Mouse (Mus musculus): ENCODE measurements around the gene Epas1. TPM values are rescaled to one million over a fixed set of nuclear protein-coding genes. Genes with fewer than 3 reads are reported as not detected.

Epas1 gene
- polyA plus RNA-seq, 1 experiment from 2014 or later, result 7.2 TPM

GRCm38 (mm10) chr17:86731273-86731672, 22.2 kb upstream of the Epas1 start:
- Histone ChIP-seq H3K27ac (ENCODE audit: poor library complexity, severe bottlenecking) (no peak overlapping the region), H3K4me2 (no peak overlapping the region), H3K9ac (no peak overlapping the region), H3K36me3 (no peaks in the 10 kb centered on the region), H3K4me3 (no peak overlapping the region), H3K27me3 (replicated peaks) (no peaks in the 10 kb centered on the region), H3K4me1 (replicated peaks) (peaks cover 9% of the 10 kb centered on the region), H3K9me3 (replicated peaks) (no peaks in the 10 kb centered on the region)
- no peak for ATAC-seq (ENCODE audit: insufficient number of reproducible peaks, low FRiP score)
- WGBS, result 70% methylated on average over 6 of the region's 6 CpGs

DNA sequence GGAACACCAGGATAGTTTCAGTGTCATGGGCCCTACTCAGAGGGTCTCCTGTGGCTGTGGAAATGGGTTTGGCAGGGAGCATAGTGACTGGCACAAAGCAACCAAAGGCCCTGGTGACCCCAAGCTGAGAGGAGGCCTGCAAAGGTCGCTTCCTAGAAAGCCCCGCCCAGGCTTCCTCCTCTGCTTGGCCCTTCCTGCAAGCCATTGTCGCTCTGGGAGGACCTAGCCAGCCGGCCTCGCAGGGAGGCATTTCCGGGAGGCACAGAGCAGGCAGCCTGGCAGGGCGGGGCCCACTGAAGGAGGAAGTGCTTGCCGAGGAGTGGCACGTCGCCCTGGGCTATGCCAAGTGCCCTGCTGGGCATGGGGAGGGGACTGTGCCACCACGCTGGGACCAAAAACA, 21.5 kb upstream of the Epas1 start:
- H3K4me2 ChIP-seq, result peak overlapping the region; percentile 54
- WGBS, result 6% methylated on average over 11 of the region's 11 CpGs
- H3K36me3 ChIP-seq, result no peaks in the 10 kb centered on the region
- ATAC-seq (ENCODE audit: insufficient number of reproducible peaks, low FRiP score), result peak; percentile 84
- H3K4me3 ChIP-seq, result no peak overlapping the region
- H3K9ac ChIP-seq, result no peak overlapping the region; the same call in 1 of the 2 replicates
- H3K27ac ChIP-seq (ENCODE audit: poor library complexity, severe bottlenecking), result no peak overlapping the region
- no peaks in the 10 kb centered on the region for H3K27me3 ChIP-seq (replicated peaks)
- H3K9me3 ChIP-seq (replicated peaks), result no peaks in the 10 kb centered on the region
- H3K4me1 ChIP-seq (replicated peaks), result peaks cover 9% of the 10 kb centered on the region

- no peak overlapping the region for H3K9ac ChIP-seq
- no peaks in the 10 kb centered on the region for H3K9me3 ChIP-seq (replicated peaks)
- H3K27me3 ChIP-seq (replicated peaks), result no peaks in the 10 kb centered on the region
- 0 out of 2 replicates have a peak, but pooled peaks have one; percentile 18 for ATAC-seq (ENCODE audit: insufficient number of reproducible peaks, low FRiP score)
- H3K4me3 ChIP-seq, result no peak overlapping the region
- peaks cover 9% of the 10 kb centered on the region for H3K4me1 ChIP-seq (replicated peaks)
- WGBS, result 79% methylated on average over 1 of the region's 1 CpGs
- no peak overlapping the region for H3K27ac ChIP-seq (ENCODE audit: poor library complexity, severe bottlenecking)
- peak overlapping the region; percentile 54 for H3K4me2 ChIP-seq
- H3K36me3 ChIP-seq, result no peaks in the 10 kb centered on the region
These were observed 21.0 kb upstream of the Epas1 start for GRCm38 (mm10) chr17:86732522-86732921.

- no peaks in the 10 kb centered on the region for H3K9me3 ChIP-seq (replicated peaks)
- H3K4me1 ChIP-seq (replicated peaks), result peaks cover 9% of the 10 kb centered on the region
- 82% methylated on average over 4 of the region's 4 CpGs for WGBS
- no peak for ATAC-seq (ENCODE audit: insufficient number of reproducible peaks, low FRiP score)
- H3K27me3 ChIP-seq (replicated peaks), result no peaks in the 10 kb centered on the region
- H3K36me3 ChIP-seq, result no peaks in the 10 kb centered on the region
- no peak overlapping the region for H3K4me3 ChIP-seq
- no peak overlapping the region for H3K27ac ChIP-seq (ENCODE audit: poor library complexity, severe bottlenecking)
- H3K9ac ChIP-seq, result no peak overlapping the region
- H3K4me2 ChIP-seq, result no peak overlapping the region
These were observed 19.9 kb upstream of the Epas1 start for GRCm38 (mm10) chr17:86733644-86734043.

DNA sequence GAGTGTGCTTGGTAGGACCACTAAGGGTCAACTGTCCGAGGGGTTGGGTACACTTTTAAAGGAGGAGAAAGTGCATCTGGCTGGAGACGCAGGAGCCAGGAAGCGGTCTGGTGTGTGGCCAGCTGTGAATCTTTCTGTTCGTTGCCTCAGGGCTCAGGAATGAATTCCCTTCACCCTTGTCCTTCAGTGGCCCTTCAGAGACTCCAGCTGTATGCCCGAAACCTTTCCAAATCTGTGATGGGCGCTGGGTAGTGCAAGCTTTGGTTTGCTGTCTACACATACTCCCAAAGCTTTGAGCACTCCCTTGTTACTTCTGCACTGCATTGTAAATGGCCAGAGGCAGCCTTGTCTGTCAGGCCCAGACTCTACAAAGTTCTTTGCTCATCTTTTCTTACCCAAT, 15.0 kb upstream of the Epas1 start:
- H3K27me3 ChIP-seq (replicated peaks), result no peaks in the 10 kb centered on the region
- no peaks in the 10 kb centered on the region for H3K9me3 ChIP-seq (replicated peaks)
- no peak overlapping the region for H3K27ac ChIP-seq (ENCODE audit: poor library complexity, severe bottlenecking)
- no peak overlapping the region for H3K9ac ChIP-seq
- WGBS, result 72% methylated on average over 6 of the region's 6 CpGs
- H3K4me3 ChIP-seq, result no peak overlapping the region
- ATAC-seq (ENCODE audit: insufficient number of reproducible peaks, low FRiP score), result no peak
- H3K4me1 ChIP-seq (replicated peaks), result no peaks in the 10 kb centered on the region
- H3K4me2 ChIP-seq, result no peak overlapping the region
- H3K36me3 ChIP-seq, result no peaks in the 10 kb centered on the region

DNA sequence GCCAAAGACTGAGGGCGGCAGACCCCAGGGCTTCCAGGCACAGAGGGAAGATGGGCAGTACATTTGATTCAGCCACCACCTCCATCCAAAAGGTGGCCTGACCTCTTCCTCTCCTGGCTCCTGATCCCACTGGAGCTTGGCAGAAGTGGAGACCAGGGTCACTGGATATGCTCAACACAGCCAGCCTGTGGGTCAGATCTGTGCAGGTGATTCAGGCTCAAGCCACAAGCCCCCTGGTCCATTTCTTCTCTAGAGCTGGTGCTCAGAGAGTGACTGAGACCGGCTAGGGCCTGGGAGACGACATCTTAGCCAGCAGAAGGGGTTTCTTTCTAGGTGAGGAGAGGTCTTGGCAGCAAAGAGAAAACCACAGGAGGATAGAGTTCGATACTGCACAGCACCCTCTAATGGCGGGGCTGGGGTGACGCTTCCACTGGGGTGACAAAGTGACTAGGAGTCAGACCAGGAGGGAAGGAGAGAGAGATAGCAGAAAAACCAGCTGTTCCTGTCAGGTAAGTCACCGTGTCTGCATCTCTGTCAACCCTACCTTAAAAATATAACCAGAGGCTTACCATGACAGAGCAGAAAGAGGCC, 10.1 kb upstream of the Epas1 start:
- Histone ChIP-seq H3K9ac (no peak overlapping the region), H3K4me2 (no peak overlapping the region), H3K4me1 (replicated peaks) (peaks cover 13% of the 10 kb centered on the region), H3K9me3 (replicated peaks) (no peaks in the 10 kb centered on the region), H3K36me3 (no peaks in the 10 kb centered on the region), H3K4me3 (no peak overlapping the region), H3K27ac (ENCODE audit: poor library complexity, severe bottlenecking) (no peak overlapping the region), H3K27me3 (replicated peaks) (no peaks in the 10 kb centered on the region)
- WGBS, result 83% methylated on average over 7 of the region's 7 CpGs
- ATAC-seq (ENCODE audit: insufficient number of reproducible peaks, low FRiP score), result no peak

- H3K27me3 ChIP-seq (replicated peaks), result peaks cover 3% of the 10 kb centered on the region; the same call in 1 of the 2 replicates
- no peaks in the 10 kb centered on the region for H3K36me3 ChIP-seq
- 37% methylated on average over 6 of the region's 6 CpGs for WGBS
- H3K4me2 ChIP-seq, result no peak overlapping the region
- H3K27ac ChIP-seq (ENCODE audit: poor library complexity, severe bottlenecking), result no peak overlapping the region
- H3K9me3 ChIP-seq (replicated peaks), result no peaks in the 10 kb centered on the region
- peaks cover 13% of the 10 kb centered on the region for H3K4me1 ChIP-seq (replicated peaks)
- no peak overlapping the region for H3K4me3 ChIP-seq
- no peak overlapping the region for H3K9ac ChIP-seq
- ATAC-seq (ENCODE audit: insufficient number of reproducible peaks, low FRiP score), result no peak
These were observed 8.6 kb upstream of the Epas1 start for GRCm38 (mm10) chr17:86744943-86745342.

DNA sequence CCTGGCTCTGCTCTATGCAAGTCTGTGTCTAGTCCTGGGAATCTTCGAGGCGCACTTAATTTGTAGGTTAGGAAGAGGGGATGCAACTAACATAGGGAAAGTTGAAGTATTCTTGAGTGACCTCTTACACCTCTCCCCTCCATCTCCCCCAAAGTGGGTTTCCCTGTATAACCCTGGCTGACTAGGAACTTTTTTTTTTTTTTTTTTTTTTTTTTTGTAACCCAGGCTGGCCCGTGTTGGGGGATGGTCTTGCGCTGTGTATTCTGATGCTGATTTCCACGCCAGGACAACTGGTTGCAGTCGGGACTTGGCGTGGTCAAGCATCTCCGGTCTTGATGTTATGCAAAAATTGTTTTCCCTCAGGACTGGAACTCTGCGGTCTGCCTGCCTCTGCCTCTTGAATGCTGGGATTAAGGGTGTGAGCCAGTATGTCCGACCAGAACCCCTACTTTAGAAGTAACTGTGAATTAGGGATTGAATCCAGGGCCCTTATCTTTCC, 2.1 kb upstream of the Epas1 start:
- peaks cover 24% of the 10 kb centered on the region for H3K4me1 ChIP-seq (replicated peaks)
- no peak overlapping the region for H3K4me2 ChIP-seq
- no peak overlapping the region for H3K27ac ChIP-seq (ENCODE audit: poor library complexity, severe bottlenecking)
- H3K9ac ChIP-seq, result no peak overlapping the region
- WGBS, result 70% methylated on average over 10 of the region's 10 CpGs
- no peak overlapping the region for H3K4me3 ChIP-seq
- H3K9me3 ChIP-seq (replicated peaks), result no peaks in the 10 kb centered on the region
- no peak for ATAC-seq (ENCODE audit: insufficient number of reproducible peaks, low FRiP score)
- no peaks in the 10 kb centered on the region for H3K36me3 ChIP-seq
- peaks cover 19% of the 10 kb centered on the region for H3K27me3 ChIP-seq (replicated peaks)

DNA sequence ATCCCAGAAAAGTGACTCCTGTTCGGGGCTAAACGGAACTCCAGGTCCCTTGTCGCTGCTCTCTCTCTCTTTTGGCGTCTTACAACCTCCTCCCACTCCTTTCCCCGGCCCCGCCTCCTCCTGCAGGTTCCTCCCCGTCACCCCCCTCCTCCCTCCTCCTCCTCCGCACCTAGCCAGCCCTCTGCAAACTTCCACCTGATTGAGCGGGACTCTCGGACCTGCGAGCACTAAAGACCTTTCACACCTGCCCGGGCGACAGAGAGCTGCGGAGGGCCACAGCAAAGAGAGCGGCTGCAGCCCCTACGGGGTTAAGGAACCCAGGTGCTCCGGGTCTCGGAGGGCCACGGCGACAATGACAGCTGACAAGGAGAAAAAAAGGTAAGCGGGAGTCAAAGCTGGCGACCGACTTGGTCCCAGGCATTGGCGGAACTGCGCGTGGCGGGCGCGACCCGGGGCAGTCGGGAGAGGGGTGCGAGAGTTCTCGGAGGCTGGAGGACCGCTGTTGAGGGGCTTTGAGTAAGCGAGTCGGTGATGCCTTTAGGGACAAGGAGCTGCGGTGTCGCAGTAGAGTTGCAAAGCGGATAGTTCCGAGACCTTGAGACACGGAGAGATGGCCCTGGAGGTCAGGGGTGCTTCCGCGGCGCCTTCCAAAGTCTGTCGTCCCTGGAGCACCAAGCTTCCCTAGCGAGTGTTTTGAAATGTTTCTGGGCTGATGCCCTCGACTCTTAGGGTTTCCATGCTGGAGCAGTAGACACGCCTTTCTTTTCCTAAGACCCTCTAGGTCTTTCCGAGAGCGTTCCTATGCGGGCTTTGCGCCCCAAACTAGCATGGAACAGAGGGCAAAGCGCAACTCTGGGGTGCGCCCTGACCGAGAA, 668 bp downstream of the Epas1 start:
- peaks cover 35% of the 10 kb centered on the region for H3K4me1 ChIP-seq (replicated peaks)
- under 1% methylated on average over 55 of the region's 55 CpGs for WGBS
- ATAC-seq (ENCODE audit: insufficient number of reproducible peaks, low FRiP score), result peak; percentile 65
- no peaks in the 10 kb centered on the region for H3K36me3 ChIP-seq
- peak overlapping the region; percentile 98 for H3K4me2 ChIP-seq
- H3K4me3 ChIP-seq, result peak overlapping the region; percentile 71
- no peaks in the 10 kb centered on the region for H3K9me3 ChIP-seq (replicated peaks)
- peak overlapping the region; percentile 73 for H3K9ac ChIP-seq
- H3K27me3 ChIP-seq (replicated peaks), result peaks cover 19% of the 10 kb centered on the region
- no peak overlapping the region for H3K27ac ChIP-seq (ENCODE audit: poor library complexity, severe bottlenecking)

DNA sequence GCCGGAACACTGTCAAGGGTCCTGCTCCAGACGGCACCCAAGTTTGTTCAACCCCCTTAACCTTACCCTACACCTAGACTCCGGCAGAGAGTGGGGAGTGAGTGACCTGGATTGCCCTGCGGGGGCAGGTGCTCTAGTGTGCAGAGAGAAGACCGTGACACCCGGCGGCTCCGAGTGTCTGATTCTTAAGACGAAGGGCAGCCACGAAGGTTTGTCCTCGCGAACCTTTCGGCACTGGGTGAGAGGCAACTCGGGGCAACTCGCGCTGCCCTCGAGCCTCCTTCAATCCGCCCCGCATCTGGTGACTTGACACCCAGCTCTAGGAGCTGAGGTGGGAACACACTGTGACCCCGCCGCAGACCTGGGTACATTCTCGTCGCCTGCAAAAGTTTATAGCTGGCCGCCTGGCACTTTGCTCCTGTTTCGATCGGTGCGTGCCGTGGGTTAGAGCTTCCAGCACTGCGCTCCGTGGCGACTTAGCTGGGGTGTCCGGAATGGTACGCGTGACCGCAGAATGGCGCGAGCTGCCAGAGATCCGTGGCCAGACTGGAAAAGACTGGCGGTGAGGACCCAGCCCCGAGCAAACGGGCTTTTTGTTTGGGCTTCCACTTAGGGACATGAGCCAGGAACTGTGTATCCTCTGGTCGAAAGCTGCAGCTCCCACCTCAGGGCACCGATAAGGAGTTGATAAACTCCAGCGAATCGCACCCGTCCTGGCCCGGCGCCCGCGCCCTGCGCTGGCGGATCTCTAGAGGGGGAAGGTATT, 1.5 kb downstream of the Epas1 start:
- Histone ChIP-seq H3K4me2 (peak overlapping the region; percentile 98), H3K4me3 (peak overlapping the region; percentile 71), H3K36me3 (no peaks in the 10 kb centered on the region), H3K27ac (ENCODE audit: poor library complexity, severe bottlenecking) (0 out of 2 replicates have a peak overlapping the region, but pooled peaks have one; percentile 36), H3K9me3 (replicated peaks) (no peaks in the 10 kb centered on the region), H3K27me3 (replicated peaks) (peaks cover 15% of the 10 kb centered on the region), H3K4me1 (replicated peaks) (peaks cover 35% of the 10 kb centered on the region), H3K9ac (peak overlapping the region; percentile 73)
- no peak for ATAC-seq (ENCODE audit: insufficient number of reproducible peaks, low FRiP score)
- WGBS, result under 1% methylated on average over 52 of the region's 52 CpGs

Measured in heart, embryonic 12.5 days (tissue).